Mouse (Mus musculus) CH12.LX (cell line): ENCODE results near the gene Olfr531. TPM values are rescaled to one million over a fixed set of nuclear protein-coding genes. Genes with fewer than 3 reads are reported as not detected.

ENCODE experiments used
- DNase-seq: peaks from one replicate; pipeline ENCODE4 v3.0.0-alpha.2; 2013; ENCODE audit errors: extremely low read depth
- H3K27ac ChIP-seq: 2 replicates; pipeline ENCODE4 v1.5.1; 2012; ENCODE audit warnings: low read depth, mild to moderate bottlenecking, control low read depth, moderate library complexity; ENCODE audit not compliant: insufficient read depth
- H3K27me3 ChIP-seq: replicated peaks from 2 replicates; pipeline ENCODE3; 2012; ENCODE audit warnings: inconsistent platforms
- H3K36me3 ChIP-seq, 2 experiments: replicated peaks in 1 of 2; 2 replicates each; pipeline versions ENCODE3 to v1.6.1; 2012; ENCODE audit warnings: inconsistent platforms in 1 of 2, low read length in 1 of 2, mild to moderate bottlenecking in 1 of 2, mixed read lengths in 1 of 2, moderate library complexity in 1 of 2; ENCODE audit not compliant: control insufficient read depth in 1 of 2, insufficient read depth in 1 of 2
- H3K4me1 ChIP-seq, 2 experiments: 2 replicates each; pipeline ENCODE4 v1.6.1; 2012; ENCODE audit warnings: inconsistent platforms in 1 of 2, moderate library complexity in 1 of 2; ENCODE audit not compliant: insufficient read depth in 2 of 2, control insufficient read depth in 1 of 2
- H3K4me2 ChIP-seq: 2 replicates; pipeline ENCODE4 v1.6.1; 2012; ENCODE audit warnings: low read depth, mild to moderate bottlenecking, control low read depth; ENCODE audit not compliant: poor library complexity, insufficient read depth, severe bottlenecking
- H3K4me3 ChIP-seq, 3 experiments: fragments of 150-350 bp in 1 of 3; sonication (generic) in 1 of 3; replicated peaks in 1 of 3; 2 replicates each; pipeline versions ENCODE3 to v1.5.1; 2011 to 2012; ENCODE audit warnings: low read depth in 2 of 3, low read length in 2 of 3, mild to moderate bottlenecking in 2 of 3, moderate library complexity in 2 of 3, control low read depth in 1 of 3, improper control_type of control experiment in 1 of 3, inconsistent platforms in 1 of 3, mixed read lengths in 1 of 3; ENCODE audit not compliant: poor library complexity in 1 of 3
- H3K79me2 ChIP-seq: replicated peaks from 2 replicates; pipeline ENCODE4 v1.6.1; 2012; ENCODE audit warnings: mild to moderate bottlenecking, moderate library complexity; ENCODE audit not compliant: control insufficient read depth, poor library complexity, insufficient read depth, severe bottlenecking; ENCODE audit errors: extremely low read depth
- H3K9ac ChIP-seq: 2 replicates; pipeline ENCODE4 v1.6.1; 2012; ENCODE audit warnings: low read depth, mild to moderate bottlenecking, control low read depth, moderate library complexity; ENCODE audit not compliant: insufficient read depth
- H3K9me3 ChIP-seq: replicated peaks from 2 replicates; pipeline ENCODE3; 2012; ENCODE audit warnings: low read length, inconsistent platforms, mixed read lengths
- EP300 ChIP-seq: IDR thresholded peaks from 2 replicates; pipeline ENCODE4 v1.6.1; 2011; ENCODE audit warnings: low read length, improper control_type of control experiment
- ETS1 ChIP-seq: conservative IDR thresholded peaks from 2 replicates; pipeline ENCODE4 v1.6.1; 2012; ENCODE audit warnings: low read depth, mild to moderate bottlenecking, inconsistent platforms, low read length, improper control_type of control experiment, moderate library complexity
- MAX ChIP-seq: IDR thresholded peaks from 2 replicates; pipeline ENCODE4 v1.6.1; 2011; ENCODE audit warnings: low read length, improper control_type of control experiment
- MAZ ChIP-seq: IDR thresholded peaks from 2 replicates; pipeline ENCODE4 v1.6.1; 2012; ENCODE audit warnings: low read depth, mild to moderate bottlenecking, inconsistent platforms, low read length, improper control_type of control experiment, moderate library complexity
- POLR2A ChIP-seq: IDR thresholded peaks from 2 replicates; pipeline ENCODE4 v1.6.1; 2011; ENCODE audit warnings: low read depth, mild to moderate bottlenecking, improper control_type of control experiment, low read length
- TBP ChIP-seq: conservative IDR thresholded peaks from 2 replicates; pipeline ENCODE4 v1.6.1; 2011; ENCODE audit warnings: low read depth, low read length, improper control_type of control experiment
- TCF12 ChIP-seq: IDR thresholded peaks from 2 replicates; pipeline ENCODE4 v1.6.1; 2014; ENCODE audit warnings: low read depth, mild to moderate bottlenecking, inconsistent platforms, low read length, improper control_type of control experiment
- USF2 ChIP-seq: conservative IDR thresholded peaks from 2 replicates; pipeline ENCODE4 v1.6.1; 2011; ENCODE audit warnings: low read depth, low read length, improper control_type of control experiment
- dilution Hi-C: fragments of 300-500 bp; cut with MboI; formaldehyde crosslinking; loops from 2 replicates; pipeline ENCODE4 v1.14.3; 2020; ENCODE audit warnings: low sequenced_read_pairs; ENCODE audit not compliant: extremely low pct_unique_long_range_greater_than_20kb, extremely low pct_ligation_motif_present
- in situ Hi-C: fragments of 300-500 bp; cut with MboI; formaldehyde crosslinking; loops from 3 replicates; pipeline ENCODE4 v1.14.3; 2019; ENCODE audit warnings: low sequenced_read_pairs, low pct_ligation_motif_present, low pct_unique_long_range_greater_than_20kb, mixed read lengths
- polyA plus RNA-seq: library from polyadenylated mRNA; unstranded; fragments of >175 nt; gene quantifications from 2 replicates; pipeline ENCODE4 v1.2.1, GENCODE M21; 2012; ENCODE audit warnings: low read depth; ENCODE audit not compliant: insufficient read length
- total RNA-seq, 2 experiments: library from RNA; depleted of rRNA; stranded (reverse); fragments of 300-350 nt in 1 of 2; fragments of >200 nt in 1 of 2; gene quantifications; 2 replicates each; pipeline ENCODE4 v1.2.3; 2012 to 2014

The Olfr531 gene
- total and polyA plus RNA-seq, 3 experiments = not detected

- H3K4me2 ChIP-seq = no peak overlapping the region
- no peak overlapping the region for H3K4me3 ChIP-seq
- H3K27ac ChIP-seq = no peak overlapping the region
- TF ChIP-seq POLR2A = no peak
- peak; percentile 12; the same call in 1 of the 2 replicates for TF ChIP-seq EP300
- peaks cover 60% of the 10 kb centered on the region for H3K27me3 ChIP-seq
- in situ Hi-C loops (no loop called here), dilution Hi-C loops (no loop called here)
- no peak overlapping the region for H3K9ac ChIP-seq
- DNase-seq = no peak
- no peaks in the 10 kb centered on the region for H3K79me2 ChIP-seq
- no peaks in the 10 kb centered on the region for H3K36me3 ChIP-seq
- no peaks in the 10 kb centered on the region for H3K9me3 ChIP-seq
- no peaks in the 10 kb centered on the region for H3K4me1 ChIP-seq
These were observed 28.4 kb downstream of the Olfr531 start for GRCm38 (mm10) chr7:140374300-140374699.

GRCm38 (mm10) chr7:140361571-140361970, 41.1 kb downstream of the Olfr531 start, which contains the start of gene Olfr60:
Olfr60 (minus strand) TSS chr7:140361671.
- in situ Hi-C loops (no loop called here), dilution Hi-C loops (no loop called here)
- Histone ChIP-seq H3K79me2 (no peaks in the 10 kb centered on the region), H3K4me2 (no peak within 1 kb of the TSS), H3K4me3 (no peak within 1 kb of the TSS), H3K4me1 (no peaks in the 10 kb centered on the region), H3K36me3 (no peaks in the 10 kb centered on the region), H3K27me3 (peaks cover 58% of the 10 kb centered on the region), H3K9ac (no peak within 1 kb of the TSS), H3K27ac (no peak within 1 kb of the TSS), H3K9me3 (no peaks in the 10 kb centered on the region)
- TF ChIP-seq TCF12 (no peak), MAX (no peak), TBP (no peak), POLR2A (no peak), MAZ (no peak), USF2 (no peak), ETS1 (no peak)
- DNase-seq = no peak

Other genes with a start within 250 kb of the Olfr531 start
- not detected in 2 replicates for gene Sprn, start 248.0 kb downstream of the Olfr531 start, total RNA-seq (2012; rRNA removed)
- not detected in 2 replicates for gene Sprn, start 248.0 kb downstream of the Olfr531 start, total RNA-seq (2014; rRNA removed)
- not detected in 2 replicates for gene Sprn, start 248.0 kb downstream of the Olfr531 start, polyA plus RNA-seq
- not detected in 2 replicates for gene Olfr522, start 238.2 kb downstream of the Olfr531 start, total RNA-seq (2012; rRNA removed)
- gene Olfr522, start 238.2 kb downstream of the Olfr531 start, total RNA-seq (2014; rRNA removed) = not detected in 2 replicates
- gene Olfr522, start 238.2 kb downstream of the Olfr531 start, polyA plus RNA-seq = not detected in 2 replicates
- gene Olfr523, start 229.7 kb downstream of the Olfr531 start, total RNA-seq (2012; rRNA removed) = not detected in 2 replicates
- not detected in 2 replicates for gene Olfr523, start 229.7 kb downstream of the Olfr531 start, total RNA-seq (2014; rRNA removed)
- gene Olfr523, start 229.7 kb downstream of the Olfr531 start, polyA plus RNA-seq = not detected in 2 replicates
- gene Olfr524, start 197.0 kb downstream of the Olfr531 start, total RNA-seq (2012; rRNA removed) = not detected in 2 replicates
- not detected in 2 replicates for gene Olfr524, start 197.0 kb downstream of the Olfr531 start, total RNA-seq (2014; rRNA removed)
- gene Olfr524, start 197.0 kb downstream of the Olfr531 start, polyA plus RNA-seq = not detected in 2 replicates
- not detected in 2 replicates for gene Cd163l1, start 184.7 kb downstream of the Olfr531 start, total RNA-seq (2012; rRNA removed)
- gene Cd163l1, start 184.7 kb downstream of the Olfr531 start, total RNA-seq (2014; rRNA removed) = not detected in 2 replicates
- gene Cd163l1, start 184.7 kb downstream of the Olfr531 start, polyA plus RNA-seq = not detected in 2 replicates
- not detected in 2 replicates for gene 5830411N06Rik, start 155.6 kb downstream of the Olfr531 start, total RNA-seq (2012; rRNA removed)
- gene 5830411N06Rik, start 155.6 kb downstream of the Olfr531 start, total RNA-seq (2014; rRNA removed) = not detected in 2 replicates
- gene 5830411N06Rik, start 155.6 kb downstream of the Olfr531 start, polyA plus RNA-seq = not detected in 2 replicates
- not detected in 2 replicates for gene Olfr525, start 82.1 kb downstream of the Olfr531 start, total RNA-seq (2012; rRNA removed)
- not detected in 2 replicates for gene Olfr525, start 82.1 kb downstream of the Olfr531 start, total RNA-seq (2014; rRNA removed)
- not detected in 2 replicates for gene Olfr525, start 82.1 kb downstream of the Olfr531 start, polyA plus RNA-seq
- gene Olfr527, start 68.9 kb downstream of the Olfr531 start, total RNA-seq (2012; rRNA removed) = not detected in 2 replicates
- gene Olfr527, start 68.9 kb downstream of the Olfr531 start, total RNA-seq (2014; rRNA removed) = not detected in 2 replicates
- gene Olfr527, start 68.9 kb downstream of the Olfr531 start, polyA plus RNA-seq = not detected in 2 replicates
- not detected in 2 replicates for gene Olfr60, start 41.2 kb downstream of the Olfr531 start, total RNA-seq (2012; rRNA removed)
- gene Olfr60, start 41.2 kb downstream of the Olfr531 start, total RNA-seq (2014; rRNA removed) = not detected in 2 replicates
- not detected in 2 replicates for gene Olfr60, start 41.2 kb downstream of the Olfr531 start, polyA plus RNA-seq
- not detected in 2 replicates for gene Olfr530, start 26.6 kb downstream of the Olfr531 start, total RNA-seq (2012; rRNA removed)
- gene Olfr530, start 26.6 kb downstream of the Olfr531 start, total RNA-seq (2014; rRNA removed) = not detected in 2 replicates
- not detected in 2 replicates for gene Olfr530, start 26.6 kb downstream of the Olfr531 start, polyA plus RNA-seq
- gene Olfr532, start 18.7 kb upstream of the Olfr531 start, total RNA-seq (2012; rRNA removed) = not detected in 2 replicates
- gene Olfr532, start 18.7 kb upstream of the Olfr531 start, total RNA-seq (2014; rRNA removed) = not detected in 2 replicates
- gene Olfr532, start 18.7 kb upstream of the Olfr531 start, polyA plus RNA-seq = not detected in 2 replicates
- gene Olfr533, start 60.5 kb upstream of the Olfr531 start, total RNA-seq (2012; rRNA removed) = not detected in 2 replicates
- gene Olfr533, start 60.5 kb upstream of the Olfr531 start, total RNA-seq (2014; rRNA removed) = not detected in 2 replicates
- not detected in 2 replicates for gene Olfr533, start 60.5 kb upstream of the Olfr531 start, polyA plus RNA-seq
- not detected in 2 replicates for gene Olfr535, start 81.3 kb upstream of the Olfr531 start, total RNA-seq (2012; rRNA removed)
- gene Olfr535, start 81.3 kb upstream of the Olfr531 start, total RNA-seq (2014; rRNA removed) = not detected in 2 replicates
- gene Olfr535, start 81.3 kb upstream of the Olfr531 start, polyA plus RNA-seq = not detected in 2 replicates
- gene Olfr536, start 104.5 kb upstream of the Olfr531 start, total RNA-seq (2012; rRNA removed) = not detected in 2 replicates
- gene Olfr536, start 104.5 kb upstream of the Olfr531 start, total RNA-seq (2014; rRNA removed) = not detected in 2 replicates
- not detected in 2 replicates for gene Olfr536, start 104.5 kb upstream of the Olfr531 start, polyA plus RNA-seq
- not detected in 2 replicates for gene Olfr538, start 165.0 kb upstream of the Olfr531 start, total RNA-seq (2012; rRNA removed)
- gene Olfr538, start 165.0 kb upstream of the Olfr531 start, total RNA-seq (2014; rRNA removed) = not detected in 2 replicates
- gene Olfr538, start 165.0 kb upstream of the Olfr531 start, polyA plus RNA-seq = not detected in 2 replicates
- gene Olfr46, start 198.4 kb upstream of the Olfr531 start, total RNA-seq (2012; rRNA removed) = not detected in 2 replicates
- gene Olfr46, start 198.4 kb upstream of the Olfr531 start, total RNA-seq (2014; rRNA removed) = not detected in 2 replicates
- not detected in 2 replicates for gene Olfr46, start 198.4 kb upstream of the Olfr531 start, polyA plus RNA-seq
- not detected in 2 replicates for gene Olfr61, start 226.1 kb upstream of the Olfr531 start, total RNA-seq (2012; rRNA removed)
- not detected in 2 replicates for gene Olfr61, start 226.1 kb upstream of the Olfr531 start, total RNA-seq (2014; rRNA removed)
- not detected in 2 replicates for gene Olfr61, start 226.1 kb upstream of the Olfr531 start, polyA plus RNA-seq
- gene Olfr53, start 243.5 kb upstream of the Olfr531 start, total RNA-seq (2012; rRNA removed) = not detected in 2 replicates
- gene Olfr53, start 243.5 kb upstream of the Olfr531 start, total RNA-seq (2014; rRNA removed) = not detected in 2 replicates
- not detected in 2 replicates for gene Olfr53, start 243.5 kb upstream of the Olfr531 start, polyA plus RNA-seq